Mouse (Mus musculus) hindlimb bud, embryonic 11.5 days (tissue): ENCODE data around the gene Nrg3.

Source experiments
- DNase-seq: peaks from one replicate; pipeline ENCODE4 v3.0.0-alpha.2; 2012; ENCODE audit warnings: low read depth, low spot score; ENCODE audit errors: extremely low spot score

Gene Nrg3

DNA sequence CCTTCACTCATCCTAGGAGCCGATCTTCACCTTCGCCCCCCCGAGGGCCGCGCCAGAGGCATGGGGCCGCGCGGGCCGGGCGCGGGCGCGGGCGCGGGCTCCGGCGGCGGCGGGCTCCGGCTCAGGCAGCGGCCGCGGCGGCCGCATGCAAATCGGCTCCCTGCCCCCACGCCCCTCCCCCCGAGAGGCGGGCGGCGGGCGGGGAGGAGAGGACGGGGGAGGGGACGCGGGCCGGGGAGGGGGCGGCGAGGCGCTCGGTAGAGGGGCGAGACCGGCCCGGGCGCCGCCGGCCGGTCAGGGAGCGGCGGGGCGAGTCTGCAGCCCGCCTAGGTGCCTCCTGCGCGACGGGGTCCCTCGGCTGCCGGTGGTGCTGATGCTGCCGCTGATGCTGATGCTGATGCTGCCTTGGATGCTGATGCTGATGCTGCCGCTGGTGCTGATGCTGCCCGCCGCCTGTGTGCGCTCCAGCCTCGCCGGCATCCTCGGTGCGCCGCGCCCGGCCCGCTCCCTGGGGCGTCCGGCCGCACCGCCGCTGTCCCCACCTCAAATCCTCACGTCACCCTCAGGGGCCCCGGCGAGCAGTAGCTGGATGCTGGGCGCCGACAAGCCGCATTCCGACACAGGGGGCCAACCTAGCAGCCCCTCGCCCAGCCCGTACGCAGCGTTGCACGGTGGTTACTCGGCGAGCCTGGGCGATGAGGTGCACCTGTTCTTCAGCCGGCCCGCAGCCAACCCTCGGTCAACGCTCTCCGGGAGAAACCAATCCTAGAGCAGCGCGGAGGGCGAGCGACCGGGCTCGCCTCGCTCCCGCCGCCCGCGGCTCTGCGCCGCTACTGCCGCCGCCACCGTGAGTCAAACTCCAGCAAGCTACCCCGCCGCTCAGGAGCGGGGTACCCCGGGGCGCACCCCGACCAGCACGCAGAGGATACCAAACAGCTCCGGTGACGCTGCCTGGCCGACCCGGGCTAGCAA is at the start of gene Nrg3:
Gene Nrg3 (minus strand): TSS at position 299 of the 972 bp plus-strand sequence.
- no peak for DNase-seq

DNA sequence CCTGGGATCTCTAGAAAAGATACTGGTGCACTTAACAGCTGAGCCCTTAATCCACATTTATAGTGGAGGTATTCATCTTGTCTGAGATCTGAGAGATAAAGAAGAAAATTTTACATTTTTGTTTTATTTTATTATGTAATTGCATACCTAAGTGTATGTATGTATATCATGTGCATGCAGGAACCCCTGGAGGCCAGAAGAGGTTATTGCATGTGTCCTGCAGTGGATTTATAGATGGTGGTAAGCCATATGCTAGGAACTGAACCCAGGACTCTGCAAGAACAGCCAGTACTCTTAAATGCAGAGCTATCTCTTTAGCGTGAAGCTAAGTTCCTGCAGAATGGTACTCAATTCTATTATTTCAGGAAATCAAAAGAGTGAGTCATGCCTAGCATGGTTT is 36.1 kb upstream of the Nrg3 start:
- no peak for DNase-seq

DNA sequence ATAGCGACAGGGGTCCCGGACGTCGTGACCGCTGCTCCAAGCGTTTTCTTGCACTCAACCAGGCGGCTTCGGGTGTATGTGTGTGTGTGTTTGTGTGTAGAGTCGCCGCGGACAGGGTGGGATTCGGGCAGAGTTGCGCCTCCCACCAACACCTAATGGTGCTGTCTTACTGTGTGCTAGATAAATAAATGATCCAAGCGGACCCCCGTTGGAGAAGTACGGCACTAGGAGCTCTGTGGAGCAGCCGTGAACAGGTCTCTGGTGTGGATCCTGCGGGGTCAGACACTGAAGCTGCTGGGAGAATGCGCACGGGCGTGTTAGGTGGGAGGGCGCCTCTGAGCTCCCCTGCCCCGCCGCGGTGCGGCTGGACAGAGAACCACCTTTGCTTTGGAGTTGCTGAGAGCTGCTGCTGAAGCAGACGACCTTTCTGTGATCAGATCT is 903 bp upstream of the Nrg3 start:
- DNase-seq = no peak

DNA sequence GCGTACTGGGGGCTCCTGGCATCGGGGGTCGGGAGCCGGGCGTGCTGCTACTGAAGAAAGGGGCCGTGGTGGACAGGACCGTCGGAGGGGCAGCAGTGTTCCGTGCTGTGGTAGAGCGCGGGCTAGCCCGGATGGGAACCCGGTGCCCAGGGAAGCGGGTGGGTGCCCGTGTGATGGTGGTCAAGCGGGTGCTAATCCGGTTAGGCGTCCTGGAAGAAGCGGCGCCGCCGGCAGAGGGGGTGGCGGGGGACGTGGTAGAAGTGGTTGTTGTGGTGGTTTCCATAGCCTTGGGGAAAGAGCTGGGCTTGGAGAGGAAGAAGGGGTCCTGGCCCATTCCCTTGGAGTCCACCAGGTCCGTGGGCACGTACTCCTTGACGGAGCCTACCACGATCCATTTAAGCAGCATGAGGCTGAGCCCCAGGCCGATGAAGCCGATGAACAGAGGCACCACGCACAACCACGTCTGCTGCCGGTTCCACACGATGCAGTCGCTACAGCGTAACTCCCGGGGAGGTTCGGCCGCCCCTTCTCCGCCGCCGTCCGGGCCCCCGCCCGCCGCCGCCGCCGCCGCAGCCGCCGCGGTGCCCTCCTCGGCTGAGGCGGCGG is 639 bp downstream of the Nrg3 start:
- no peak for DNase-seq

DNA sequence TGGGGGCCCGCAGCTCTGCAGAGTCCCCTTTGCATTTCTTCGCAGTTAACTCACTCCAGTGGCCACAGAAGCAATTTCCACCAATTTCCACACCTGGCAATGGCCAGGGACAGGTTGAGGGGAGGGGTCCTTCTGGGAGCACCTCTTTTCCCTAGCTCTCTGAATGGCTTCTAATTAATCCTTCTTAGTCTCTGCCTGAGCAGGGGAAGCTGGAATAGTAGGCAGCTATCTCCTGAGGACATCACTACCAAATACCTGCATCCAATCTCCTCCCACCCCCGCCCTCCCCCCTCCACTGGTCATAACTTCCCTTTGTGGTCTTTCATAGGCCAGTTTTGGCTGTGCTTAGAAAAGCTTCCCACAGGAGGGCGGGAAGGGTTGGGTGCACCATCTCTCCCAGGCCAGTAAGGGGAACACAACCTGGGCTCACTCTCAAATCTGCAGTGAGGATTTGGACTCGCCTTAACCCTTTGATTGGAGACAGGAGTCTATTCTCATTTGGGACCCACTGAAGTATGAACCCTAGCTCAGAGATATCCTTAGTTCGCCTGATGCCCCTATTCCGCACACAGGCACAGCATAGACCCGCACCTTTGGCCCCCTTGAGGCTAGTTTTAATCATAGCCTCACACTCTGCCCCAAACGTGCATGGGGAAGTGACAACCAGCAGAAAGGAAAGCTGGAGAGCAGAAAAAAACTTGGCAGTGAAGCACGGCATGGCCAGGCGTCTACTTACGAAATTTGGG is 1.5 kb downstream of the Nrg3 start:
- no peak for DNase-seq

DNA sequence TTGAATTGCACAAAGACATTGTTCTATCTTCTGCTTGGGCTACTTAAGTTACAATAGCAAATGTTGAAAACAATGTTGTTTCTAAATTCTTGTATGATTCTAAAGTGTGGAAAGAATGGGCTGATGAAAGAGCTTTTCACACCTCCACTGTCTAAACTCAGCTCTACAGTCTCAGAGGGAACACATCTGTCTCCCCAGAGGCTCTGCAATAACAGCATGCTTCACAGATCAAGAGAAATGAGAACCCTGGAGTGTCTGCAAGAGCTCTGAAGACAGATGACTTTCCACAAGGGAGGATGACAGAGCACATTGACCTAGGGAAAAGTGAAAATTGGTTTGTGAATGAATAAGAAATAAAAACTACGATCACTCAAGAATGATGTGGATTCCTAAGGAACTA is 27.4 kb downstream of the Nrg3 start:
- DNase-seq = no peak

DNA sequence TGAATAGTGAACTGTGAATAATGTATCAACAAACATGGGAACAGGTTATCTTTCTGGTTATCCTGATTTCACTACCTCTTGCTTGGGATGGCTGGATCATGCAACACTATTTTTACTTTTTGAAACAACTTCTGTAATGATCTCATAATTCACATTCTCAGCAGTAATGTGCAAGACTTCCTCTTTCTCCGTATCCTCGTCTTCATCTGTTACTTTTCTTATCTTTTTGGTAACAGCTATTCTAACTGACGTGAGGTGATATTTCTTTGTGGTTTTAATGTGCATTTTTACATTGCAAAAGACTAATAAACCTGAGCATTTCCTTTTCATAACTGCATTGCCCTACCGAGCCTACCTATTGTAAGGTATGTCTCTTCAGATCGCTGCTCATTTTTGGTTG is 44.4 kb downstream of the Nrg3 start:
- no peak for DNase-seq

DNA sequence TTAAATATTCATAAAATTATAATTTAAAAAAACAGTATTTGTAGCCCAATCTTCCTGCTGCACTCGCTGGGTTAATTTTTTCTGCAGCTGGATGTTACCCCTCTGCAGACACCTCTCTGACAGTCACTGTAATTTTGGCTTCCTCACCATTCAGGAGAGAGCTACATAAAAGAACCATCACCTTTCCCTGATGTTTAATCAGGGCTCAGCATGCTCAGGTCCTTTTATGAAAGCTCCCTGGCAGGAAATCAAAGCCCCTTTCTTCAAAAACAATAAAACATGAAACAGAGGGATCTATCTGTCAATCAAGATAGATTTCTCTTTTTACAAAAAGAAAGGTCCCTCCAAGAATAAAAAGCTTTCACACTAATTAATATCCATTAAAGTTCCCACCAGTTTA is 51.0 kb downstream of the Nrg3 start:
- no peak for DNase-seq

DNA sequence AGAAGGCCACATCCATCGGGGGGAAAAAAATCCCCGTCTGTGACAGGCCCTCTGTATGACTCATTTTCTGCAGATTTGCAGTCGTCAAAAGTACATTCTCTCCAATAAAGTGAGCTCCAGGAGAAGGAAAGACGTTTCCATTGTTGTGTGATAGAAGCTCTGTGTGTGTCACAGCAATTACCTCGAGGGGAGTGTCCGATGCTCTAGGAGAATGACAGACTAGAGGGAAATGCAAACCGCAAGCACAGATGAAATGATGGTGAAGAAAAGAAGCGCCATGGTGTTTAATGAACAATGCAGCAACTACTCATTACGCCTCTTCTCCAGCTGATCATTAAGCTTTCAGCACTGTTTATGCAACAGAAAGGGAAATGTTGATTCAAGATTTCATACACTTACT is 59.6 kb downstream of the Nrg3 start:
- DNase-seq = no peak

DNA sequence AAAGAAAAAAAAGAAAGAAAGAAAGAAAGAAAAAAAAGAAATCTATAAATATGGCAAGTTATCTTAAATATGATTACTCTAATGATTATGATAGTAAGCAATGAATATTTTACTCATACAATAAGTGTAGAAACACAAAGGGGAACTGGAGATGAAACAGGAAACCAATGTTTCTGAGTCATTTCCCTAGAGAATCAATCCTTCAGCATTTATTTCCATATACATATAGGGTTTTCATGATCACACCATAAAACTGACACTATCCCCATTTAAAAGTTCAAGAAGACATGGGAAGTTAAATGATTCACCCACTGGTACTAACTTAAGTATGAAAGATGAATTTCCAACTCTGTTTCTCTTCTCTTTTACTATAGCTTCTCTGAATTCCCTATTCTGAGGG is 86.0 kb downstream of the Nrg3 start:
- DNase-seq = no peak

DNA sequence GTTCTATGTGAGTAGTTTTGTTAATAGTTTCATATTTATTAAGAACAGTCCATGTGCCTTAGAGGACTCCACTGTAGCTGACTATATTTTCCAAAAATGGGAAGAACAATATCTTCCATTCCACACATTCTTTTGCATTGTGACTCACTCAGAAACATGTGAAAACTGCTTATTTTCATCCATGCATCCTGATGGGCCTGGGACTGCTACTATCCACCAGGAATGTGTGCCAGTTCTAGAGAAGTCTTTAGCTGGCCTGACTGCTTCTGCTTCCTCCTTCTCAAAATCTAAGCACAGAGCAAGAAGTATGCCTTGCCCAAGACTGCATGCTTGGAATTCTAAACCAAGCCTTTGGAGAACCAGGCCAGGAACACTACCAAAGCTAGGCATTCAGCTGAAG is 91.6 kb downstream of the Nrg3 start:
- DNase-seq = no peak

DNA sequence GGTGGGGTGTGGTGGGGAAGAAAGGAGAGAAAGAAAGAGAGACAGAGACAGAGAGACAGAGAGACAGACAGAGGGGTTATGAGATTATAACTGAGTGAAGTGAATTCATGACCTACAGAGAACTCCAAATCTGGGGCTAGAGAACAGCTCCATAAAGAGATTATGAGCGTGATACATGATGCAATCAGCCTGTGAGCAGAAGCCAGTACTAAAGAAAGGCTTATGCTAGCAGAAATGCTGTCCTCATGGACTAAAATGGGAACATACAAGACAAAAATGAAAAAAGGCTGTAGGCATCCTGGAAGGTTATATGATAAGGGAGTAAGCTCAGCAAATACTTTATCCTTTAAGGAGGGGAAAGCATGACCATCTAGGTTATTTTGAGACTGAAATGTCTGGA is 99.7 kb downstream of the Nrg3 start:
- DNase-seq = no peak

DNA sequence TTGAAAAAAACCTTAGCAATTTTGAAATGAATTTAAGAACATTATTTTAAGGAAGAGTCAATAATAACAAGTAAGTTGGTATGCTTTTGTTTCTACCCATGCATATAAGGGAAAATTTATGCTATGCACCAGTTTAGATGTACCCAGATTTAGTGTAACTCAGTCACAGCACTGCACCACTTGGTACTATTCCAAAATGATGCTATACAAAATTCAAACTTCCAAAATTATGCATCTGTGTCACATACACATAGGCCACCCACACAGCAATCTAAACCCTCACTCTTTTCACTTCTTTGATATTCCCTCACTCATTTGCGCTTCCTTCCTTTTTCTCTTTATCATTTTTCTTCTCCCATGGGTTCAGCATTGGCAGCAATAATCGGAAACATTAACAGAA is 116.6 kb downstream of the Nrg3 start:
- DNase-seq = no peak

DNA sequence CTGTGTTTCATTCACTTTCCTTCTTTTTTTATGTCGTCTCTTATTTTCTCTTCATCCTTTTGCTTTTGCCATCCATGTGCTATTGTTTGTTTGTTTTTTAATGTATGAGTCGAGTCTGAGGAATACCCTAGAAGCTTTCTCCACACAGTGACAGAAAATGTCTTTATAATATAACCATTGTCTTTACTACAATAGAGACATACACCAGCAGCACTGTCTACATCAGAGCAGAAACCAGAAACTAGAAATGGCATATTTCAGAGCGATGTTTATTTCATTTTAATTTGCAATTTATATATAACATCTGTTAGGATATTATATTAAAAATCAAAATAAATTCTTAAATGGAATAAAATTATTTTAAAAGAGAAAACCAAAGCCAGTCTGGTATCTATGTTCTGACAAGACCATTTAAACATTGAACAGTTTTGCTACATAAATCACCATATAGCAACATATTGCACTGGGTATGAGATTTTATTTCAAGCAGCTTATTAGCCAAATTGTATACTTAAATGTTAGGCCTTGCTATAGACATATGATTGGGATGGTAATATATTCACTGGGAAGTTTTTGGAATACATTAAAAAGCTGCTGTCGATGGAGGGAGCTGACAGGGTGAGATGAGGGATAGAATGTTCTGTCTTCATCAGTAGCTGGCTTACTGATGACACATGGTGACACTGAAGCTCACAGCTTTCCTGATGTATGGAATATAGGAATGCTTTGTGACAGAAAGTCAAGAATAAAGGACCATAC is 120.7 kb downstream of the Nrg3 start:
- DNase-seq = no peak

DNA sequence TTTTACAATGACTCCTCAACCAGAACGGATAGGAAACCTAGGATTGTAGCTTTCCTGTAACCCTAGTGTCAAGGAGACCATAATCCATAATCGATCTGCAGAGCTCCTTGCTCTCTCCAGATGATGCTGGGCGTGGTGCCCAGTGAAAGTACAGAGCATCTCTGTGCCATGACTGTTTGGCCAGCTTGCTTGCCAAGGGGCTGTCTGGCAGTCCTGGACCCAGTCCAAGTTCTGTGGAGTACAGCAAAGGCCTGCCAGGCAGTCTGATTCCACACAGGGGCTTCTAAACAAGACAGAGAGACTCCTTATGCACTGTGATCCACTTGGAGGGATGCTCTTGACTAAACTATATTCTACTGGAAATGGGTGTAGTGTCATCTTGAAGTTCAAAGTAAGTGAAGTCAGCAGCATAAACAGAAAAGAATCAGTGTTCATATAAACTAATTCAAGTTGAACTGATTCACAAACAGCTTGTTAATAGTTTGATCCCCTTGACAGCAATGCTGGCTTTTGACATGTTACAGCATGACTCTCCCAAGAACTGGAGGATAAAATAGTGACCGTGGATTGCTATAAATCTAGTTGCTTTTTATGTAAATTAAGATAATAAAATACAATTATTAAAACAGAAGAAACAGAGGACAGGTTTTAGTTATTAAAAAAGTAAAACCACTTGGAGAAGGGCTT is 155.3 kb downstream of the Nrg3 start:
- DNase-seq = no peak

DNA sequence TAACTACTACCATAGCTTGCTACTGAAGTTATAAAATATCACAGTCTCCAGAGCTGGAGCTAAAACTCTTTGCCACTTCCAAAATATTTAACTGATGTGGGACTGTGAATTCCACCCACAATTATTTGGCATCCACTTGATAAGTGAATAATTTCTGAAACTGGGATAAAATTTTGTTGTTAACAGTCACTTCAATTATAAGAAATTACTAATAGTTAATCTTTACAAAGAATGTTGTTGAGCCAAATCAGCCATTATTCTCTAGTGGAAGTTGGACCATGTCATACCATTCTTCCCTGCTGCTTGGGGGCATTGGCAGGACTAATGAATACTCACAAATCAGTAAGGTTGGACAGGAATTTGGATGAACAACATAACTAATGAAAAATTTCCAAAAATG is 158.8 kb downstream of the Nrg3 start:
- no peak for DNase-seq

DNA sequence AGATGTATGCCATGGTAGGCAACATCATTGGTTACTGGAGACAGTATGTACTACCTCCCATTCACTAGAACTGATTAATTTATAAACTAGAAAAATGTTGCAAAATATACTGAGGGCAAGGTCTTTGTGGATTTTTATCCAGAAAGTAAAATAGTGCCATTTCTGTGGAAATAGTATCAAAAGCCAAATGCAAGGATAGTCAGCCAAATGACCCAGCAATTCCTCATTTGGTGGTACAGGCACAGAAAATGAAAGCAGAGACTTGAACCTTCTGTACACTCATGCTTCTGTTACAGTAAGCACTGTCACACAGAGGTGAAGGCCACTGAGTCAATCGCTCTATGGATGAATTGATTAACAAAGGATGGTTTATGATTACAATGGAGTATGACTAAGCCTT is 207.8 kb downstream of the Nrg3 start:
- no peak for DNase-seq

DNA sequence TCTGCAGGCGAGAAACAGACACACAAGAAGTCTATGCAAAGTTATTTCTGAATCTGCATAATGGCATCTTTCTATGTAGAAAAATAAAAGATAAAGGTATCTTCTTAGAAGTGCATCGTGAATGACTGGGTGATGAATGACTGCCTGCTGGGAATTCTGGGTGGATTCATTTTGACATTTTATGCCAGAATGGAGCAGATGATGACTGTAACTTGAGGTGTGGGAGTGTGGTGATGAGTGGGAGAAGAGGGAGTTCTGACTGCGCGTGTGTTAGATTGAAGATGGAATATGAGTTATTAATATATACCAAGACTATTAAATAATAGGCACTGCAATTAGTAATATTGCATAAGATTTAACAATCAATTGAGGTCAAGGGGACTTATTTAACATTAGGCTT is 208.5 kb downstream of the Nrg3 start:
- DNase-seq = no peak

DNA sequence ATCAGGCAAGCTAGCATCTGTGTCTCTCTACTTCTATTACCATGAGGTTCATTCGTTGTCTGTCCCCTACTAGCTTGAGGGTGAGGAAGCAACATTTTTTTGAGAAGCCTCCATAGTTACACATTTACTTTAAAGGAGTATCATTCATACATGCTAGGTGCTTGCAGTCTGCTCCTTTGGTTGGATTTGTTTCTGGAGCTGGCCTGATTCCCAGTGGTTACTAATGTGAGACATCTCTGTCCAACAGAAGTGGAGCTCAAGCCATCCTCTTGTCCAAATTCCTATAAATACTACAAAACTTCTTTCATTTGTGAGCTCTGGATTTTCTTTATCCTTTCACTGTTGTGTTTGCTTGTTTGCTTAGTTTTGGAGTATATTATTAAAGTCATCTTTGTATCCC is 211.9 kb downstream of the Nrg3 start:
- no peak for DNase-seq

DNA sequence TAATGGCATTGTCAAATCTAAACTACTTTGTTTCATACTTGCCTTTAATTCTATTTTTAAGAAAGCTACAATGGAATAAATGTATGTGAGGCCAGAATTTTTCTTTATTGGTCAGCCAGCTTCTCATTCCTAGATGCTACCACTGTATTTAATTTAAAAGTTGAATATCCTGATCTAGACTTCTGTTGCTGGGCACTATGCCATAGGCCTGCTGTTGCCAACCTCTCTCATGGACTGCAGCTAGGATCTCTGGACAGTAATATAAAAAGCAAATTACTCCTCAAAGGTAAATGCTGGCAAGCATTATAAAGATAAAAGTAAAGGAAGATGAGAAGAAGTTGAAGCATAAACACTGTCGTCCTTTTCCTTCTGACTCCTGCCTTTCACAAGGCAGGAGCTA is 217.5 kb downstream of the Nrg3 start:
- DNase-seq = no peak
